Mouse (Mus musculus) T-cell, adult 2 months (primary cell): Measurements from ENCODE around the gene Gm21117.
"Not testable (repeated sequence)": the region's sequence is repeated elsewhere in the genome, so short reads cannot be mapped to it uniquely, and the experiment has no call there.

ENCODE experiments used
- DNase-seq: peaks from one replicate; pipeline ENCODE4 v3.0.0; 2022; ENCODE audit warnings: low spot score

Gm21117 gene

GRCm38 (mm10) chrY:51124920-51125319, at the start of gene Gm21117:
Gene Gm21117 (plus strand): TSS chrY:51125220.
- DNase-seq = not testable (repeated sequence)
